Mouse (Mus musculus) C2C12 (cell line): ENCODE results near the gene Gm10471. TPM values are rescaled to one million over a fixed set of nuclear protein-coding genes. Genes with fewer than 3 reads are reported as not detected.
"Not testable (repeated sequence)": the region's sequence is repeated elsewhere in the genome, so short reads cannot be mapped to it uniquely, and the experiment has no call there.

Experiments
- H3K27me3 ChIP-seq: one replicate; pipeline ENCODE4 v1.6.1; 2011; ENCODE audit not compliant: control insufficient read depth, insufficient read depth, insufficient read length
- H3K36me3 ChIP-seq: one replicate; pipeline ENCODE4 v1.6.1; 2011; ENCODE audit not compliant: control insufficient read depth, insufficient read depth
- H3K4me3 ChIP-seq: one replicate; pipeline ENCODE4 v1.5.1; 2011; ENCODE audit warnings: mild to moderate bottlenecking, control low read depth; ENCODE audit not compliant: poor library complexity, insufficient read depth, severe bottlenecking
- H3K79me2 ChIP-seq: one replicate; pipeline ENCODE4 v1.6.1; 2011; ENCODE audit not compliant: control insufficient read depth, insufficient read depth
- H3K79me3 ChIP-seq: one replicate; pipeline ENCODE4 v1.6.1; 2011; ENCODE audit warnings: low read depth, control low read depth
- H3ac ChIP-seq: one replicate; pipeline ENCODE3; 2011; ENCODE audit warnings: low read depth; ENCODE audit not compliant: control insufficient read depth, insufficient read length
- CEBPB ChIP-seq: IDR thresholded peaks from one replicate; pipeline ENCODE4 v1.6.1; 2011; ENCODE audit warnings: low read depth, mild to moderate bottlenecking, control low read depth, moderate library complexity
- CTCF ChIP-seq: IDR thresholded peaks from one replicate; pipeline ENCODE4 v1.5.1; 2011; ENCODE audit not compliant: control insufficient read depth, insufficient read depth, insufficient read length
- FOSL1 ChIP-seq: IDR thresholded peaks from one replicate; pipeline ENCODE4 v1.8.0; 2011; ENCODE audit warnings: mild to moderate bottlenecking, low read length; ENCODE audit not compliant: poor library complexity, insufficient read depth, severe bottlenecking
- MAX ChIP-seq: IDR thresholded peaks from one replicate; pipeline ENCODE4 v1.6.1; 2011; ENCODE audit warnings: mild to moderate bottlenecking, control low read depth
- MYOD1 ChIP-seq: IDR thresholded peaks from one replicate; pipeline ENCODE4 v1.6.1; 2011; ENCODE audit warnings: low read depth; ENCODE audit not compliant: control insufficient read depth, insufficient read length
- MYOG ChIP-seq: IDR thresholded peaks from one replicate; pipeline ENCODE4 v1.6.1; 2011; ENCODE audit not compliant: control insufficient read depth, insufficient read length; ENCODE audit errors: extremely low read depth
- USF1 ChIP-seq: IDR thresholded peaks from one replicate; pipeline ENCODE4 v1.6.1; 2011; ENCODE audit warnings: low read depth, mild to moderate bottlenecking, control low read depth, moderate library complexity
- long read RNA-seq, 2 experiments: library from polyadenylated mRNA; unstranded; transcript quantifications; one replicate each; pipeline ENCODE4 v2.0.0; 2019 to 2020
- polyA plus RNA-seq: library from polyadenylated mRNA; unstranded; fragments of >200 nt; fragmentation: generic; extraction: Trizol; gene quantifications from one replicate; pipeline ENCODE4 v1.2.1, GENCODE M21; 2012; ENCODE audit warnings: missing spikeins

Gm10471 gene
- not detected for polyA plus RNA-seq
- long read RNA-seq, experiment 1: 0 reads
- long read RNA-seq, experiment 2: 0 reads

- not testable (repeated sequence) for H3K4me3 ChIP-seq, H3ac ChIP-seq, H3K79me2 ChIP-seq, H3K36me3 ChIP-seq, H3K79me3 ChIP-seq, H3K27me3 ChIP-seq
These were observed at the start of gene Gm10471 for GRCm38 (mm10) chr5:26089191-26089590. Gm10471 (minus strand) TSS chr5:26089291.

GRCm38 (mm10) chr5:26121321-26121720, 32.2 kb upstream of the Gm10471 start, which contains the start of gene Gm10220:
Gm10220 (minus strand) TSS chr5:26121421.
- not testable (repeated sequence) for H3K79me2 ChIP-seq, H3K4me3 ChIP-seq, H3ac ChIP-seq

GRCm38 (mm10) chr5:26105262-26105661, 16.2 kb upstream of the Gm10471 start, which contains the start of gene 5031410I06Rik:
5031410I06Rik (minus strand) TSS chr5:26105362.
- not testable (repeated sequence) for H3K79me3 ChIP-seq, H3ac ChIP-seq, H3K79me2 ChIP-seq, H3K36me3 ChIP-seq, H3K27me3 ChIP-seq, H3K4me3 ChIP-seq

More at GRCm38 (mm10) chr5:26121321-26121720, 32.2 kb upstream of the Gm10471 start, which contains the start of gene Gm10220:
- H3K27me3 ChIP-seq, H3K79me3 ChIP-seq, H3K36me3 ChIP-seq: not testable (repeated sequence)

- not testable (repeated sequence) for H3K79me3 ChIP-seq, H3K36me3 ChIP-seq, H3K4me3 ChIP-seq, H3ac ChIP-seq, H3K79me2 ChIP-seq, H3K27me3 ChIP-seq
These were observed 10.1 kb downstream of the Gm10471 start for GRCm38 (mm10) chr5:26079023-26079422.

- TF ChIP-seq FOSL1 (no peak), MYOD1 (no peak), MAX (no peak), CTCF (no peak), CEBPB (no peak), USF1 (no peak), MYOG (no peak)
- Histone ChIP-seq H3K36me3 (no peaks in the 10 kb centered on the region), H3K4me3 (no peak overlapping the region), H3ac (no peak overlapping the region), H3K79me2 (no peaks in the 10 kb centered on the region), H3K79me3 (no peaks in the 10 kb centered on the region), H3K27me3 (no peaks in the 10 kb centered on the region)
These were observed 18.4 kb downstream of the Gm10471 start for GRCm38 (mm10) chr5:26070716-26071115.

- H3K79me2 ChIP-seq, H3ac ChIP-seq, H3K79me3 ChIP-seq, H3K36me3 ChIP-seq, H3K27me3 ChIP-seq, H3K4me3 ChIP-seq: not testable (repeated sequence)
These were observed 30.6 kb downstream of the Gm10471 start, which contains the start of gene Gm7347 for GRCm38 (mm10) chr5:26058481-26058880. Gm7347 (minus strand) TSS chr5:26058581.

GRCm38 (mm10) chr5:26039458-26039857, 49.6 kb downstream of the Gm10471 start, which contains the start of gene Speer4a:
Speer4a (minus strand) TSS chr5:26039558.
- not testable (repeated sequence) for H3K27me3 ChIP-seq, H3K79me2 ChIP-seq, H3K79me3 ChIP-seq, H3K4me3 ChIP-seq, H3K36me3 ChIP-seq, H3ac ChIP-seq

Other genes starting within 250 kb of the Gm10471 start
- gene Gm21663, start 146.9 kb downstream of the Gm10471 start, polyA plus RNA-seq: not detected
- gene Gm21671, start 134.9 kb downstream of the Gm10471 start, polyA plus RNA-seq: not detected
- not detected for gene Gm21680, start 116.6 kb downstream of the Gm10471 start, polyA plus RNA-seq
- gene Gm21698, start 100.6 kb downstream of the Gm10471 start, polyA plus RNA-seq: not detected
- gene Gm1979, start 84.5 kb downstream of the Gm10471 start, polyA plus RNA-seq: not detected
- not detected for gene Gm5862, start 66.4 kb downstream of the Gm10471 start, polyA plus RNA-seq
- gene Speer4a, start 49.7 kb downstream of the Gm10471 start, polyA plus RNA-seq: 0.01 TPM
- gene Gm7347, start 30.7 kb downstream of the Gm10471 start, polyA plus RNA-seq: not detected
- not detected for gene 5031410I06Rik, start 16.1 kb upstream of the Gm10471 start, polyA plus RNA-seq
- not detected for gene Gm10220, start 32.1 kb upstream of the Gm10471 start, polyA plus RNA-seq
- not detected for gene Gm7361, start 168.4 kb upstream of the Gm10471 start, polyA plus RNA-seq